Mouse (Mus musculus): ENCODE results near the gene Cd2.

DNA sequence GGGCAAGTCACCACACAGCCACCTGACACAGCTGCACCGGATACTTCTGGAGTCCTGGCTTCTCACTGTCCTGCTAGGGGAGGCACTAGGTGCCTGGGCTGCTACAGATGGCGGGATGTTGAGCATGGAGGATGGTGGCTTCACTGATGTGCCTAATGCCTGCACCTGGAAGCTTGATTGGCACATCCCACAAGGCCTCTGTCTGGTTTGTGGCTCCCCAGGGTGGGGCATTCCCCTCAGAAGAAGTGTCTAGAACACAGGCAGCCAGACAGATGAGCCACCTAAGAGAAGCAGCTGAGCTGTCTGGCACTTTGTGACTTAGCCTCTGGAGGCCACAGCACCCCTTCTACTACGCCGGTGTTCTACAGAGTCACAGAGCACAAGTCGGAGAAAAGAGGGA is 9.5 kb upstream of the Cd2 start:
- no peak for TF ChIP-seq MAFK (IDR thresholded peaks at IDR 0.05; ENCODE audit: insufficient read depth, low read depth, low read length)
- TF ChIP-seq ZC3H11A (IDR thresholded peaks at IDR 0.05; ENCODE audit: borderline replicate concordance, low read depth, low read length): no peak
- TF ChIP-seq CHD2 (IDR thresholded peaks at IDR 0.05; ENCODE audit: low read depth, low read length): no peak
- TF ChIP-seq HCFC1 (IDR thresholded peaks at IDR 0.05; ENCODE audit: borderline replicate concordance, insufficient read depth, low read length): no peak

All from ES-E14 (cell line).